Mouse (Mus musculus): ENCODE results near the gene 1700029I15Rik. TPM values are rescaled to one million over a fixed set of nuclear protein-coding genes. Genes with fewer than 3 reads are reported as not detected.

1700029I15Rik gene
- polyA plus RNA-seq (2012; fragmentation: generic; extraction: Trizol), result 0.91 TPM

- Histone ChIP-seq H3K79me2 (ENCODE audit: control insufficient read depth, insufficient read depth) (no peaks in the 10 kb centered on the region), H3K4me2 (ENCODE audit: low read depth) (no peak within 1 kb of the TSS), H3K36me3 (ENCODE audit: control insufficient read depth, insufficient read depth) (peaks cover 10% of the 10 kb centered on the region), H3ac (ENCODE audit: control insufficient read depth, insufficient read length) (no peak within 1 kb of the TSS), H3K27me3 (ENCODE audit: control insufficient read depth, insufficient read depth, insufficient read length) (no peaks in the 10 kb centered on the region), H3K4me3 (no peak within 1 kb of the TSS)
- TF ChIP-seq POLR2A (IDR thresholded peaks at IDR 0.05; ENCODE audit: insufficient read length, low read depth) (no peak), E2F4 (IDR thresholded peaks at IDR 0.05; ENCODE audit: insufficient read depth) (no peak), TCF3 (IDR thresholded peaks at IDR 0.05; ENCODE audit: insufficient read length, low read depth) (no peak), USF1 (IDR thresholded peaks at IDR 0.05; ENCODE audit: low read depth) (no peak), MAX (IDR thresholded peaks at IDR 0.05; ENCODE audit: low read depth) (no peak), CEBPB (IDR thresholded peaks at IDR 0.05; ENCODE audit: insufficient read depth, poor library complexity, severe bottlenecking) (no peak), SRF (IDR thresholded peaks at IDR 0.05; ENCODE audit: control insufficient read depth, insufficient read length, low read depth) (no peak), POLR2AphosphoS2 (IDR thresholded peaks at IDR 0.05; ENCODE audit: insufficient read length, low read depth) (no peak), REST (IDR thresholded peaks at IDR 0.05; ENCODE audit: insufficient read depth, insufficient read length) (no peak), MYOD1 (IDR thresholded peaks at IDR 0.05; ENCODE audit: control insufficient read depth in 1 of 3, insufficient read length in 2 of 3, low read depth in 2 of 3) (no peak), MYOG (IDR thresholded peaks at IDR 0.05; ENCODE audit: control insufficient read depth in 1 of 3, insufficient read depth in 1 of 3, insufficient read length in 2 of 3, low read depth in 2 of 3) (no peak), TCF12 (IDR thresholded peaks at IDR 0.05; ENCODE audit: insufficient read depth, poor library complexity, severe bottlenecking) (no peak)
Observed at GRCm38 (mm10) chr2:92381901-92382588, at the start of gene 1700029I15Rik. Gene 1700029I15Rik, plus strand, starts transcription at chr2:92382538.

GRCm38 (mm10) chr2:92342418-92342817 lies 39.9 kb upstream of the 1700029I15Rik start:
- no peaks in the 10 kb centered on the region for H3K79me2 ChIP-seq (ENCODE audit: control insufficient read depth, insufficient read depth)
- no peak overlapping the region for H3K4me2 ChIP-seq (ENCODE audit: low read depth)
- TF ChIP-seq E2F4 (IDR thresholded peaks at IDR 0.05; ENCODE audit: insufficient read depth) (no peak), SRF (IDR thresholded peaks at IDR 0.05; ENCODE audit: control insufficient read depth, insufficient read length, low read depth) (no peak), USF1 (IDR thresholded peaks at IDR 0.05; ENCODE audit: low read depth) (no peak)
- peaks cover 9% of the 10 kb centered on the region for H3K36me3 ChIP-seq (ENCODE audit: control insufficient read depth, insufficient read depth)
- no peak overlapping the region for H3K4me3 ChIP-seq
- no peak overlapping the region for H3ac ChIP-seq (ENCODE audit: control insufficient read depth, insufficient read length)
- H3K27me3 ChIP-seq (ENCODE audit: control insufficient read depth, insufficient read depth, insufficient read length), result no peaks in the 10 kb centered on the region

- H3K79me2 ChIP-seq (ENCODE audit: control insufficient read depth, insufficient read depth), result no peaks in the 10 kb centered on the region
- no peaks in the 10 kb centered on the region for H3K27me3 ChIP-seq (ENCODE audit: control insufficient read depth, insufficient read depth, insufficient read length)
- H3ac ChIP-seq (ENCODE audit: control insufficient read depth, insufficient read length), result no peak overlapping the region
- no peak overlapping the region for H3K4me2 ChIP-seq (ENCODE audit: low read depth)
- H3K4me3 ChIP-seq, result no peak overlapping the region
- H3K36me3 ChIP-seq (ENCODE audit: control insufficient read depth, insufficient read depth), result peaks cover 18% of the 10 kb centered on the region
- TF ChIP-seq POLR2AphosphoS2 (IDR thresholded peaks at IDR 0.05; ENCODE audit: insufficient read length, low read depth) (no peak), MYOD1 (IDR thresholded peaks at IDR 0.05; ENCODE audit: control insufficient read depth in 1 of 3, insufficient read length in 2 of 3, low read depth in 2 of 3) (no peak), REST (IDR thresholded peaks at IDR 0.05; ENCODE audit: insufficient read depth, insufficient read length) (no peak), TCF3 (IDR thresholded peaks at IDR 0.05; ENCODE audit: insufficient read length, low read depth) (no peak), MAX (IDR thresholded peaks at IDR 0.05; ENCODE audit: low read depth) (no peak), E2F4 (IDR thresholded peaks at IDR 0.05; ENCODE audit: insufficient read depth) (no peak), MYOG (IDR thresholded peaks at IDR 0.05; ENCODE audit: control insufficient read depth in 1 of 3, insufficient read depth in 1 of 3, insufficient read length in 2 of 3, low read depth in 2 of 3) (no peak), POLR2A (IDR thresholded peaks at IDR 0.05; ENCODE audit: insufficient read length, low read depth) (no peak), USF1 (IDR thresholded peaks at IDR 0.05; ENCODE audit: low read depth) (no peak), TCF12 (IDR thresholded peaks at IDR 0.05; ENCODE audit: insufficient read depth, poor library complexity, severe bottlenecking) (no peak), CEBPB (IDR thresholded peaks at IDR 0.05; ENCODE audit: insufficient read depth, poor library complexity, severe bottlenecking) (no peak), SRF (IDR thresholded peaks at IDR 0.05; ENCODE audit: control insufficient read depth, insufficient read length, low read depth) (no peak)
Observed at GRCm38 (mm10) chr2:92347191-92347590, 35.1 kb upstream of the 1700029I15Rik start.

GRCm38 (mm10) chr2:92349589-92350425 lies 32.5 kb upstream of the 1700029I15Rik start:
- Histone ChIP-seq H3K27me3 (ENCODE audit: control insufficient read depth, insufficient read depth, insufficient read length) (no peaks in the 10 kb centered on the region), H3ac (ENCODE audit: control insufficient read depth, insufficient read length) (no peak overlapping the region), H3K36me3 (ENCODE audit: control insufficient read depth, insufficient read depth) (peaks cover 18% of the 10 kb centered on the region), H3K4me3 (no peak overlapping the region), H3K79me2 (ENCODE audit: control insufficient read depth, insufficient read depth) (no peaks in the 10 kb centered on the region), H3K4me2 (ENCODE audit: low read depth) (no peak overlapping the region)
- TF ChIP-seq SRF (IDR thresholded peaks at IDR 0.05; ENCODE audit: control insufficient read depth, insufficient read length, low read depth) (no peak), MAX (IDR thresholded peaks at IDR 0.05; ENCODE audit: low read depth) (no peak), USF1 (IDR thresholded peaks at IDR 0.05; ENCODE audit: low read depth) (no peak), E2F4 (IDR thresholded peaks at IDR 0.05; ENCODE audit: insufficient read depth) (no peak), TCF3 (IDR thresholded peaks at IDR 0.05; ENCODE audit: insufficient read length, low read depth) (no peak), MYOD1 (IDR thresholded peaks at IDR 0.05; ENCODE audit: control insufficient read depth in 1 of 3, insufficient read length in 2 of 3, low read depth in 2 of 3) (no peak), POLR2A (IDR thresholded peaks at IDR 0.05; ENCODE audit: insufficient read length, low read depth) (no peak), TCF12 (IDR thresholded peaks at IDR 0.05; ENCODE audit: insufficient read depth, poor library complexity, severe bottlenecking) (no peak), POLR2AphosphoS2 (IDR thresholded peaks at IDR 0.05; ENCODE audit: insufficient read length, low read depth) (no peak), CEBPB (IDR thresholded peaks at IDR 0.05; ENCODE audit: insufficient read depth, poor library complexity, severe bottlenecking) (no peak), MYOG (IDR thresholded peaks at IDR 0.05; ENCODE audit: control insufficient read depth in 1 of 3, insufficient read depth in 1 of 3, insufficient read length in 2 of 3, low read depth in 2 of 3) (no peak)

Measured in myocyte (in vitro differentiated cells).